Mouse (Mus musculus): Measurements from ENCODE around the gene Ppp1r3f. TPM values are rescaled to one million over a fixed set of nuclear protein-coding genes. Genes with fewer than 3 reads are reported as not detected.

Ppp1r3f gene
- polyA plus RNA-seq, 1 experiment from 2014 or later, result 5.2 TPM

- WGBS, result 93% methylated on average over 2 of the region's 2 CpGs
- Histone ChIP-seq H3K4me1 (replicated peaks) (no peaks in the 10 kb centered on the region), H3K27me3 (no peaks in the 10 kb centered on the region), H3K4me3 (no peak overlapping the region), H3K27ac (no peak overlapping the region), H3K36me3 (peaks cover 9% of the 10 kb centered on the region; the same call in 1 of the 2 replicates), H3K9ac (no peak overlapping the region), H3K9me3 (no peaks in the 10 kb centered on the region), H3K4me2 (no peak overlapping the region)
- ATAC-seq (ENCODE audit: low FRiP score), result no peak
Measured at GRCm38 (mm10) chrX:7581151-7581550, 7.1 kb upstream of the Ppp1r3f start.

GRCm38 (mm10) chrX:7574885-7575231 is 775 bp upstream of the Ppp1r3f start:
- ATAC-seq (ENCODE audit: low FRiP score), result 0 out of 2 replicates have a peak, but pooled peaks have one; percentile 0
- Histone ChIP-seq H3K27ac (peak overlapping the region; percentile 92), H3K27me3 (no peaks in the 10 kb centered on the region), H3K4me3 (peak overlapping the region; percentile 52), H3K4me1 (replicated peaks) (peaks cover 38% of the 10 kb centered on the region), H3K9ac (no peak overlapping the region), H3K4me2 (peak overlapping the region; percentile 45), H3K36me3 (no peaks in the 10 kb centered on the region), H3K9me3 (no peaks in the 10 kb centered on the region; the same call in 1 of the 2 replicates)
- WGBS, result 26% methylated on average over 5 of the region's 6 CpGs

GRCm38 (mm10) chrX:7573176-7574086 is 652 bp downstream of the Ppp1r3f start, which contains the start of gene Foxp3:
TSS of gene Foxp3 (plus strand) at chrX:7573644.
- Histone ChIP-seq H3K36me3 (no peaks in the 10 kb centered on the region), H3K4me1 (replicated peaks) (peaks cover 43% of the 10 kb centered on the region), H3K9ac (peak within 1 kb of the TSS; percentile 73), H3K4me3 (peak within 1 kb of the TSS; percentile 52), H3K4me2 (peak within 1 kb of the TSS; percentile 64), H3K27ac (peak within 1 kb of the TSS; percentile 92), H3K9me3 (no peaks in the 10 kb centered on the region; the same call in 1 of the 2 replicates), H3K27me3 (no peaks in the 10 kb centered on the region)
- ATAC-seq (ENCODE audit: low FRiP score), result peak; percentile 60
- WGBS, result 30% methylated on average over 64 of the region's 72 CpGs

- H3K4me3 ChIP-seq, result peak overlapping the region; percentile 52
- H3K9me3 ChIP-seq, result no peaks in the 10 kb centered on the region; the same call in 1 of the 2 replicates
- ATAC-seq (ENCODE audit: low FRiP score), result no peak
- WGBS, result 90% methylated on average over 10 of the region's 10 CpGs
- H3K27ac ChIP-seq, result no peak overlapping the region
- H3K36me3 ChIP-seq, result no peaks in the 10 kb centered on the region
- peaks cover 43% of the 10 kb centered on the region for H3K4me1 ChIP-seq (replicated peaks)
- H3K27me3 ChIP-seq, result no peaks in the 10 kb centered on the region
- H3K4me2 ChIP-seq, result peak overlapping the region; percentile 64
- H3K9ac ChIP-seq, result no peak overlapping the region
Measured at GRCm38 (mm10) chrX:7572466-7572865, 1.6 kb downstream of the Ppp1r3f start.

GRCm38 (mm10) chrX:7571565-7572136 is 2.4 kb downstream of the Ppp1r3f start:
- no peaks in the 10 kb centered on the region for H3K36me3 ChIP-seq
- no peak overlapping the region for H3K4me3 ChIP-seq
- peak overlapping the region; percentile 64; the same call in 1 of the 2 replicates for H3K4me2 ChIP-seq
- ATAC-seq (ENCODE audit: low FRiP score), result no peak
- no peak overlapping the region for H3K27ac ChIP-seq
- H3K9me3 ChIP-seq, result no peaks in the 10 kb centered on the region; the same call in 1 of the 2 replicates
- H3K4me1 ChIP-seq (replicated peaks), result peaks cover 43% of the 10 kb centered on the region
- 91% methylated on average over 9 of the region's 9 CpGs for WGBS
- no peak overlapping the region for H3K9ac ChIP-seq
- H3K27me3 ChIP-seq, result no peaks in the 10 kb centered on the region

GRCm38 (mm10) chrX:7570481-7571175 is 3.5 kb downstream of the Ppp1r3f start:
- H3K9ac ChIP-seq, result no peak overlapping the region
- H3K4me2 ChIP-seq, result no peak overlapping the region
- H3K27me3 ChIP-seq, result no peaks in the 10 kb centered on the region
- no peak overlapping the region for H3K4me3 ChIP-seq
- WGBS, result 60% methylated on average over 7 of the region's 7 CpGs
- H3K36me3 ChIP-seq, result no peaks in the 10 kb centered on the region
- ATAC-seq (ENCODE audit: low FRiP score), result no peak
- peaks cover 43% of the 10 kb centered on the region for H3K4me1 ChIP-seq (replicated peaks)
- H3K27ac ChIP-seq, result no peak overlapping the region
- H3K9me3 ChIP-seq, result no peaks in the 10 kb centered on the region; the same call in 1 of the 2 replicates

- no peak overlapping the region for H3K4me2 ChIP-seq
- no peak for ATAC-seq (ENCODE audit: low FRiP score)
- H3K4me1 ChIP-seq (replicated peaks), result peaks cover 30% of the 10 kb centered on the region
- H3K9me3 ChIP-seq, result no peaks in the 10 kb centered on the region
- no peak overlapping the region for H3K27ac ChIP-seq
- no peak overlapping the region for H3K9ac ChIP-seq
- no peak overlapping the region for H3K4me3 ChIP-seq
- WGBS, result 77% methylated on average over 8 of the region's 9 CpGs
- no peaks in the 10 kb centered on the region for H3K27me3 ChIP-seq
- H3K36me3 ChIP-seq, result no peaks in the 10 kb centered on the region
Measured at GRCm38 (mm10) chrX:7567491-7567890, 6.6 kb downstream of the Ppp1r3f start.

- Histone ChIP-seq H3K27me3 (no peaks in the 10 kb centered on the region), H3K4me2 (no peak overlapping the region), H3K4me1 (replicated peaks) (peaks cover 19% of the 10 kb centered on the region), H3K36me3 (no peaks in the 10 kb centered on the region), H3K9me3 (no peaks in the 10 kb centered on the region), H3K9ac (no peak overlapping the region), H3K27ac (no peak overlapping the region), H3K4me3 (no peak overlapping the region)
- 92% methylated on average over 6 of the region's 6 CpGs for WGBS
- no peak for ATAC-seq (ENCODE audit: low FRiP score)
Measured at GRCm38 (mm10) chrX:7566352-7566751, 7.7 kb downstream of the Ppp1r3f start.

- H3K4me1 ChIP-seq (replicated peaks), result no peaks in the 10 kb centered on the region
- H3K4me3 ChIP-seq, result no peak overlapping the region
- ATAC-seq (ENCODE audit: low FRiP score), result no peak
- H3K27ac ChIP-seq, result no peak overlapping the region
- no peak overlapping the region for H3K4me2 ChIP-seq
- H3K27me3 ChIP-seq, result no peaks in the 10 kb centered on the region
- H3K9ac ChIP-seq, result no peak overlapping the region
- no peaks in the 10 kb centered on the region for H3K9me3 ChIP-seq
- 25% methylated on average over 2 of the region's 2 CpGs for WGBS
- H3K36me3 ChIP-seq, result peaks cover 13% of the 10 kb centered on the region
Measured at GRCm38 (mm10) chrX:7563076-7563475, 11.0 kb downstream of the Ppp1r3f start.

GRCm38 (mm10) chrX:7553474-7553873 is 20.6 kb downstream of the Ppp1r3f start:
- Histone ChIP-seq H3K9ac (no peak overlapping the region), H3K4me1 (replicated peaks) (no peaks in the 10 kb centered on the region), H3K27ac (no peak overlapping the region), H3K36me3 (no peaks in the 10 kb centered on the region), H3K9me3 (no peaks in the 10 kb centered on the region), H3K4me2 (no peak overlapping the region), H3K27me3 (no peaks in the 10 kb centered on the region), H3K4me3 (no peak overlapping the region)
- WGBS, result 93% methylated on average over 4 of the region's 4 CpGs
- no peak for ATAC-seq (ENCODE audit: low FRiP score)

GRCm38 (mm10) chrX:7524961-7525360 is 49.1 kb downstream of the Ppp1r3f start:
- WGBS, result 32% methylated on average over 3 of the region's 3 CpGs
- Histone ChIP-seq H3K36me3 (no peaks in the 10 kb centered on the region), H3K9me3 (no peaks in the 10 kb centered on the region), H3K4me3 (no peak overlapping the region), H3K4me1 (replicated peaks) (no peaks in the 10 kb centered on the region), H3K9ac (no peak overlapping the region), H3K4me2 (no peak overlapping the region), H3K27me3 (no peaks in the 10 kb centered on the region), H3K27ac (no peak overlapping the region)
- no peak for ATAC-seq (ENCODE audit: low FRiP score)

All from hindbrain, embryonic 13.5 days (tissue).